Mouse (Mus musculus) erythroblast, embryonic 14.5 days (primary cell): ENCODE results near the gene Hras.

Source experiments
- GATA1 ChIP-seq: IDR thresholded peaks from 2 replicates; pipeline ENCODE4 v1.6.1; 2012; ENCODE audit warnings: low read length, inconsistent platforms, mixed read lengths
- TAL1 ChIP-seq: IDR thresholded peaks from 3 replicates; pipeline ENCODE4 v1.6.1; 2012; ENCODE audit warnings: low read length, inconsistent platforms, mixed read lengths

DNA sequence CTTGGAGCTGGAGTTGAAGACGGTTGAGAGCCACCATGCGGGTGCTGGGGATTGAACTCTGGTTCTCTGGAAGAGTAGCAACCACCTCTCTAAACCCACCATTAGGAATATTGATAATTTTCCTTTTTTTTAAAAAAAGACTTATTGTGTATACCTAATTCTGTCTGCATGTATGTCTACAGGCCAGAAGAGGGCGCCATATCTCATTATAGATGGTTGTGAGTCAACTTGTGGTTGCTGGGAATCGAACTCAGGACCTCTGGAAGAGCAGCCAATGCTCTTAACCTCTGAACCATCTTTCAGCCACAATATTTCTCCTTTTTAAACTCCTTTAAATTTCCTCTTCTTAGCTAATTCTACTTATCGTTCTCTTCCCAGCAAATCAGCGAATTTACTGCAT, 32.7 kb upstream of the Hras start:
- TF ChIP-seq TAL1: no peak
- no peak for TF ChIP-seq GATA1
